Mouse (Mus musculus): Measurements from ENCODE around the gene Eif4g3. TPM values are rescaled to one million over a fixed set of nuclear protein-coding genes. Genes with fewer than 3 reads are reported as not detected.
"Not testable (repeated sequence)": the region's sequence is repeated elsewhere in the genome, so short reads cannot be mapped to it uniquely, and the experiment has no call there.

Eif4g3 gene
- polyA plus RNA-seq, 1 experiment from 2014 or later: 51.0 TPM

GRCm38 (mm10) chr4:138045809-138046208 lies 53.0 kb downstream of the Eif4g3 start:
- Histone ChIP-seq H3K4me2 (no peak overlapping the region), H3K4me1 (replicated peaks) (peaks cover 16% of the 10 kb centered on the region), H3K9me3 (no peaks in the 10 kb centered on the region), H3K27ac (replicated peaks) (no peak overlapping the region), H3K36me3 (peaks cover 14% of the 10 kb centered on the region), H3K9ac (no peak overlapping the region), H3K4me3 (no peak overlapping the region), H3K27me3 (no peaks in the 10 kb centered on the region)
- 97% methylated on average over 1 of the region's 1 CpGs for WGBS
- no peak for ATAC-seq (ENCODE audit: low FRiP score, low read depth)

GRCm38 (mm10) chr4:138046371-138046770 lies 53.5 kb downstream of the Eif4g3 start:
- H3K36me3 ChIP-seq: peaks cover 14% of the 10 kb centered on the region
- H3K9me3 ChIP-seq: no peaks in the 10 kb centered on the region
- no peaks in the 10 kb centered on the region for H3K27me3 ChIP-seq
- H3K9ac ChIP-seq: no peak overlapping the region
- H3K27ac ChIP-seq (replicated peaks): no peak overlapping the region
- H3K4me1 ChIP-seq (replicated peaks): peaks cover 11% of the 10 kb centered on the region
- no peak overlapping the region for H3K4me2 ChIP-seq
- H3K4me3 ChIP-seq: no peak overlapping the region
- 97% methylated on average over 8 of the region's 8 CpGs for WGBS
- no peak for ATAC-seq (ENCODE audit: low FRiP score, low read depth)

GRCm38 (mm10) chr4:138049547-138049946 lies 56.7 kb downstream of the Eif4g3 start:
- Histone ChIP-seq H3K4me3 (no peak overlapping the region), H3K27me3 (no peaks in the 10 kb centered on the region), H3K36me3 (peaks cover 14% of the 10 kb centered on the region), H3K9ac (no peak overlapping the region), H3K4me2 (no peak overlapping the region), H3K27ac (replicated peaks) (no peak overlapping the region), H3K4me1 (replicated peaks) (no peaks in the 10 kb centered on the region), H3K9me3 (no peaks in the 10 kb centered on the region)
- ATAC-seq (ENCODE audit: low FRiP score, low read depth): no peak
- WGBS: 75% methylated on average over 6 of the region's 6 CpGs

- H3K4me1 ChIP-seq (replicated peaks): no peaks in the 10 kb centered on the region
- H3K4me3 ChIP-seq: no peak overlapping the region
- H3K27me3 ChIP-seq: no peaks in the 10 kb centered on the region
- ATAC-seq (ENCODE audit: low FRiP score, low read depth): no peak
- H3K27ac ChIP-seq (replicated peaks): no peak overlapping the region
- H3K9me3 ChIP-seq: no peaks in the 10 kb centered on the region
- no peak overlapping the region for H3K4me2 ChIP-seq
- H3K9ac ChIP-seq: no peak overlapping the region
- WGBS: 90% methylated on average over 9 of the region's 9 CpGs
- H3K36me3 ChIP-seq: no peaks in the 10 kb centered on the region
Measured at GRCm38 (mm10) chr4:138051488-138051887, 58.7 kb downstream of the Eif4g3 start.

- Histone ChIP-seq H3K4me1 (replicated peaks) (no peaks in the 10 kb centered on the region; the same call in 1 of the 2 replicates), H3K4me2 (no peak overlapping the region), H3K36me3 (peaks cover 14% of the 10 kb centered on the region), H3K27ac (replicated peaks) (no peak overlapping the region), H3K27me3 (no peaks in the 10 kb centered on the region), H3K9me3 (no peaks in the 10 kb centered on the region), H3K4me3 (no peak overlapping the region), H3K9ac (no peak overlapping the region)
- no peak for ATAC-seq (ENCODE audit: low FRiP score, low read depth)
- WGBS: 43% methylated on average over 5 of the region's 5 CpGs
Measured at GRCm38 (mm10) chr4:138056658-138057057, 63.8 kb downstream of the Eif4g3 start.

- not testable (repeated sequence) for H3K9ac ChIP-seq; ATAC-seq (ENCODE audit: low FRiP score, low read depth); H3K9me3 ChIP-seq; H3K27me3 ChIP-seq; H3K27ac ChIP-seq (replicated peaks); H3K4me3 ChIP-seq; H3K4me1 ChIP-seq (replicated peaks); H3K4me2 ChIP-seq
- peaks cover 14% of the 10 kb centered on the region for H3K36me3 ChIP-seq
- WGBS: 96% methylated on average over 22 of the region's 22 CpGs
Measured at GRCm38 (mm10) chr4:138057196-138057754, 64.5 kb downstream of the Eif4g3 start.

- 69% methylated on average over 4 of the region's 4 CpGs for WGBS
- Histone ChIP-seq H3K4me1 (replicated peaks) (peaks cover 9% of the 10 kb centered on the region), H3K9me3 (no peaks in the 10 kb centered on the region), H3K9ac (no peak overlapping the region), H3K27me3 (no peaks in the 10 kb centered on the region), H3K36me3 (peaks cover 14% of the 10 kb centered on the region), H3K4me3 (no peak overlapping the region), H3K4me2 (no peak overlapping the region), H3K27ac (replicated peaks) (no peak overlapping the region)
- ATAC-seq (ENCODE audit: low FRiP score, low read depth): no peak
Measured at GRCm38 (mm10) chr4:138061161-138061560, 68.3 kb downstream of the Eif4g3 start.

- Histone ChIP-seq H3K27me3 (no peaks in the 10 kb centered on the region), H3K4me3 (no peak overlapping the region), H3K4me2 (no peak overlapping the region), H3K36me3 (peaks cover 2% of the 10 kb centered on the region; the same call in 1 of the 2 replicates), H3K9me3 (no peaks in the 10 kb centered on the region), H3K9ac (no peak overlapping the region), H3K27ac (replicated peaks) (no peak overlapping the region), H3K4me1 (replicated peaks) (peaks cover 14% of the 10 kb centered on the region)
- ATAC-seq (ENCODE audit: low FRiP score, low read depth): no peak
- WGBS: 75% methylated on average over 7 of the region's 7 CpGs
Measured at GRCm38 (mm10) chr4:138063372-138064265, 70.8 kb downstream of the Eif4g3 start.

- Histone ChIP-seq H3K9me3 (no peaks in the 10 kb centered on the region), H3K4me3 (no peak overlapping the region), H3K9ac (no peak overlapping the region), H3K27ac (replicated peaks) (no peak overlapping the region), H3K4me2 (no peak overlapping the region), H3K27me3 (no peaks in the 10 kb centered on the region), H3K4me1 (replicated peaks) (peaks cover 15% of the 10 kb centered on the region), H3K36me3 (peaks cover 2% of the 10 kb centered on the region; the same call in 1 of the 2 replicates)
- no peak for ATAC-seq (ENCODE audit: low FRiP score, low read depth)
- 81% methylated on average over 11 of the region's 11 CpGs for WGBS
Measured at GRCm38 (mm10) chr4:138064882-138065592, 72.2 kb downstream of the Eif4g3 start.

GRCm38 (mm10) chr4:138065593-138066169 lies 72.9 kb downstream of the Eif4g3 start:
- Histone ChIP-seq H3K4me2 (no peak overlapping the region), H3K9me3 (no peaks in the 10 kb centered on the region), H3K4me1 (replicated peaks) (peaks cover 15% of the 10 kb centered on the region), H3K36me3 (peaks cover 2% of the 10 kb centered on the region; the same call in 1 of the 2 replicates), H3K27me3 (no peaks in the 10 kb centered on the region), H3K27ac (replicated peaks) (no peak overlapping the region), H3K4me3 (no peak overlapping the region), H3K9ac (no peak overlapping the region)
- ATAC-seq (ENCODE audit: low FRiP score, low read depth): no peak
- 88% methylated on average over 4 of the region's 4 CpGs for WGBS

GRCm38 (mm10) chr4:138066421-138066820 lies 73.6 kb downstream of the Eif4g3 start:
- Histone ChIP-seq H3K4me1 (replicated peaks) (peaks cover 15% of the 10 kb centered on the region), H3K4me2 (no peak overlapping the region), H3K27me3 (no peaks in the 10 kb centered on the region), H3K36me3 (peaks cover 2% of the 10 kb centered on the region; the same call in 1 of the 2 replicates), H3K4me3 (no peak overlapping the region), H3K9me3 (no peaks in the 10 kb centered on the region), H3K27ac (replicated peaks) (no peak overlapping the region), H3K9ac (no peak overlapping the region)
- 91% methylated on average over 7 of the region's 7 CpGs for WGBS
- no peak for ATAC-seq (ENCODE audit: low FRiP score, low read depth)

- Histone ChIP-seq H3K4me1 (replicated peaks) (peaks cover 21% of the 10 kb centered on the region), H3K9ac (no peak overlapping the region), H3K27ac (replicated peaks) (no peak overlapping the region), H3K4me3 (no peak overlapping the region), H3K4me2 (no peak overlapping the region), H3K9me3 (no peaks in the 10 kb centered on the region), H3K36me3 (peaks cover 2% of the 10 kb centered on the region; the same call in 1 of the 2 replicates), H3K27me3 (no peaks in the 10 kb centered on the region)
- whole genome bisulfite sequencing: 82% methylated on average over 3 of the region's 3 CpGs
- ATAC-seq (ENCODE audit: low FRiP score, low read depth): no peak
Measured at GRCm38 (mm10) chr4:138067858-138068257, 75.0 kb downstream of the Eif4g3 start.
